Comparison of ENCODE assay signal across 18 mouse cellular contexts in genomic region chr11:75854327-75854726, GRCm38 (mm10).
"Had no signal": no experiment of that assay in that cellular context is flagged by ENCODE, and none has a peak within 500 bp of the region (broad histone marks: within the 10 kb centered on the region; RNA-seq: fewer than 3 reads in every experiment).

No protein-coding gene starts in this region.

- H3K9me3 ChIP-seq: midbrain, embryonic 10.5 days; midbrain, embryonic 12.5 days; neural tube, embryonic 13.5 days; neural tube, embryonic 15.5 days had no signal

- DNase-seq: lung, embryonic 14.5 days; lung, postnatal 10 days; lung, postnatal 4 days; midbrain, embryonic 14.5 days; retina, postnatal 1 day; right cerebral cortex, adult 18-20 months; right cerebral cortex, postnatal 25 days; right cerebral cortex, postnatal 4 days; spleen, adult 18-20 months; thymus, adult 18-20 months; thymus, postnatal 14 days; thymus, postnatal 36 days had no signal

- H3K9ac ChIP-seq: lung, embryonic 14.5 days; midbrain, embryonic 12.5 days; neural tube, embryonic 13.5 days; neural tube, embryonic 15.5 days had no signal

- H3K27me3 ChIP-seq: midbrain, embryonic 12.5 days; neural tube, embryonic 13.5 days; neural tube, embryonic 15.5 days had no signal

- H3K4me2 ChIP-seq: lung, embryonic 14.5 days; midbrain, embryonic 12.5 days; neural tube, embryonic 13.5 days; neural tube, embryonic 15.5 days had no signal

- H3K36me3 ChIP-seq: midbrain, embryonic 10.5 days; midbrain, embryonic 12.5 days; neural tube, embryonic 13.5 days; neural tube, embryonic 15.5 days had no signal

- H3K27ac ChIP-seq: midbrain, embryonic 12.5 days; neural tube, embryonic 15.5 days had no signal

- ATAC-seq: midbrain, embryonic 16.5 days had no signal

- H3K4me3 ChIP-seq: midbrain, embryonic 10.5 days; midbrain, embryonic 12.5 days; myocyte; neural tube, embryonic 13.5 days; neural tube, embryonic 15.5 days had no signal
